Mouse (Mus musculus) kidney, adult 2 months (tissue): ENCODE measurements around the gene Tnip2. TPM values are rescaled to one million over a fixed set of nuclear protein-coding genes. Genes with fewer than 3 reads are reported as not detected.

ENCODE experiments used
- DNase-seq: peaks from one replicate; pipeline ENCODE4 v3.0.0; 2021
- H3K27ac ChIP-seq: fragments of 200-500 bp; 2 replicates; pipeline ENCODE4 v1.5.1; 2012; ENCODE audit warnings: low read depth, low read length, control low read depth, inconsistent platforms; ENCODE audit not compliant: insufficient read depth
- H3K27me3 ChIP-seq: fragments of 200-500 bp; replicated peaks from 2 replicates; pipeline ENCODE4 v1.6.1; 2012; ENCODE audit warnings: mild to moderate bottlenecking, moderate library complexity, low read length, inconsistent platforms; ENCODE audit not compliant: control insufficient read depth, insufficient read depth
- H3K36me3 ChIP-seq: fragments of 200-500 bp; 2 replicates; pipeline ENCODE4 v1.6.1; 2012; ENCODE audit warnings: mild to moderate bottlenecking, moderate library complexity, low read length, inconsistent platforms; ENCODE audit not compliant: control insufficient read depth, insufficient read depth
- H3K4me1 ChIP-seq: fragments of 200-500 bp; 2 replicates; pipeline ENCODE4 v1.6.1; 2011; ENCODE audit warnings: low read length; ENCODE audit not compliant: control insufficient read depth, insufficient read depth
- H3K4me3 ChIP-seq: fragments of 200-500 bp; 2 replicates; pipeline ENCODE4 v1.5.1; 2011; ENCODE audit warnings: mild to moderate bottlenecking, low read depth, low read length, control low read depth; ENCODE audit not compliant: insufficient read depth
- CTCF ChIP-seq: fragments of 200-500 bp; conservative IDR thresholded peaks from 2 replicates; pipeline ENCODE4 v1.5.1; 2011; ENCODE audit warnings: low read depth, mild to moderate bottlenecking, control low read depth, low read length, moderate library complexity, mixed read lengths; ENCODE audit not compliant: insufficient read depth, insufficient read length
- POLR2A ChIP-seq: fragments of 200-500 bp; IDR thresholded peaks from one replicate; pipeline ENCODE4 v1.6.1; 2011; ENCODE audit warnings: low read depth, low read length, control low read depth
- WGBS: fragments of 180-500 bp; shearing (Covaris S2); methylation state at CpG from one replicate; pipeline ENCODE4 v1.1.7; 2018; 5-methylcytosine and 5-hydroxymethylcytosine counted together
- polyA plus RNA-seq: library from polyadenylated mRNA; depleted of rRNA; stranded (reverse); fragments of >200 nt; gene quantifications from 2 replicates; pipeline ENCODE4 v1.2.3, GENCODE M21; 2012

The Tnip2 gene
- polyA plus RNA-seq, 1 experiment, result 11.4 TPM

GRCm38 (mm10) chr5:34489418-34489787, 24.4 kb downstream of the Tnip2 start:
- Histone ChIP-seq H3K27ac (no peak overlapping the region), H3K4me1 (no peaks in the 10 kb centered on the region), H3K27me3 (no peaks in the 10 kb centered on the region), H3K36me3 (no peaks in the 10 kb centered on the region; the same call in none of the 2 replicates), H3K4me3 (no peak overlapping the region)
- no peak for DNase-seq
- WGBS, result 62% methylated on average over 3 of the region's 3 CpGs
- TF ChIP-seq CTCF, result no peak
- no peak for TF ChIP-seq POLR2A

- TF ChIP-seq CTCF (no peak), POLR2A (no peak)
- Histone ChIP-seq H3K4me1 (no peaks in the 10 kb centered on the region), H3K27me3 (no peaks in the 10 kb centered on the region), H3K27ac (no peak overlapping the region), H3K36me3 (no peaks in the 10 kb centered on the region; the same call in none of the 2 replicates), H3K4me3 (no peak overlapping the region)
- DNase-seq, result no peak
- 62% methylated on average over 6 of the region's 6 CpGs for WGBS
Observed at GRCm38 (mm10) chr5:34488741-34489417, 24.9 kb downstream of the Tnip2 start.

- DNase-seq, result no peak
- TF ChIP-seq POLR2A, result no peak
- no peak for TF ChIP-seq CTCF
- no peak overlapping the region for H3K27ac ChIP-seq
Observed at GRCm38 (mm10) chr5:34487320-34488090, 26.3 kb downstream of the Tnip2 start.

GRCm38 (mm10) chr5:34485731-34486130, 28.1 kb downstream of the Tnip2 start:
- TF ChIP-seq POLR2A (no peak), CTCF (no peak)
- Histone ChIP-seq H3K27ac (no peak overlapping the region), H3K27me3 (no peaks in the 10 kb centered on the region), H3K36me3 (peaks cover 3% of the 10 kb centered on the region), H3K4me3 (no peak overlapping the region), H3K4me1 (no peaks in the 10 kb centered on the region)
- 91% methylated on average over 15 of the region's 15 CpGs for WGBS
- no peak for DNase-seq

More at GRCm38 (mm10) chr5:34487320-34488090, 26.3 kb downstream of the Tnip2 start:
- WGBS, result 69% methylated on average over 6 of the region's 6 CpGs
- H3K4me1 ChIP-seq, result no peaks in the 10 kb centered on the region
- H3K27me3 ChIP-seq, result no peaks in the 10 kb centered on the region
- no peaks in the 10 kb centered on the region; the same call in none of the 2 replicates for H3K36me3 ChIP-seq
- H3K4me3 ChIP-seq, result no peak overlapping the region

GRCm38 (mm10) chr5:34480926-34481325, 32.9 kb downstream of the Tnip2 start:
- TF ChIP-seq POLR2A (no peak), CTCF (no peak)
- WGBS, result 76% methylated on average over 3 of the region's 3 CpGs
- H3K27ac ChIP-seq, result no peak overlapping the region
- H3K27me3 ChIP-seq, result no peaks in the 10 kb centered on the region
- peaks cover 9% of the 10 kb centered on the region for H3K36me3 ChIP-seq
- no peak overlapping the region for H3K4me3 ChIP-seq
- DNase-seq, result no peak
- H3K4me1 ChIP-seq, result no peaks in the 10 kb centered on the region

GRCm38 (mm10) chr5:34468039-34468775, 45.6 kb downstream of the Tnip2 start:
- Histone ChIP-seq H3K4me3 (no peak overlapping the region), H3K4me1 (no peaks in the 10 kb centered on the region), H3K27me3 (no peaks in the 10 kb centered on the region), H3K27ac (no peak overlapping the region), H3K36me3 (peaks cover 7% of the 10 kb centered on the region)
- no peak for DNase-seq
- no peak for TF ChIP-seq POLR2A
- TF ChIP-seq CTCF, result no peak
- 98% methylated on average over 2 of the region's 2 CpGs for WGBS
